13 mouse cellular contexts compared by ENCODE assay signal in the genomic region with DNA sequence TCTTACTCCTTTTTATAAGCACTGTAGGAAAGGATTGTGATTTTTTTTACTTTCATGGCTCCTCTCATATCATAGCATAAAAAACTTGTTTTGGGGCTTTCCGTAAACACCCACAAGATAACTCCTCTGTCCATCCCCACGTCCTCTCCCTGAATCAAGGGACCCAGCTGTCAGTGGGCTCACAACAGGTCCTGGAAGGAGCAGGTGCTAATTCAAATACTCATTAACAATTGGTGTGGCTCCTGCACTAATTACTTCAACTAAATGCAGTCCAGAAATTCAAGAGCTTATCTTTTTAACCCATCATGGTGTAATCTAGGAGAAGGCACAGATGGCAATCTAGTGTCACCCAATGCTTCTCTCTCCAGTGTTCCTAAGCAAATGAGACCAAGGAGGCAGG. TPM values are rescaled to one million over a fixed set of nuclear protein-coding genes. Genes with fewer than 3 reads are reported as not detected.
"Had no signal": no experiment of that assay in that cellular context is flagged by ENCODE, and none has a peak within 500 bp of the region (broad histone marks: within the 10 kb centered on the region; RNA-seq: fewer than 3 reads in every experiment).

No protein-coding gene starts in this region.

- H3K36me3 ChIP-seq: limb, embryonic 13.5 days had no signal

- H3K27ac ChIP-seq: limb, embryonic 13.5 days; liver, embryonic 14.5 days had no signal

- H3K9ac ChIP-seq: limb, embryonic 13.5 days; liver, embryonic 14.5 days had no signal

- H3K4me2 ChIP-seq: limb, embryonic 13.5 days had no signal

- H3K4me3 ChIP-seq: limb, embryonic 13.5 days had no signal

- DNase-seq: kidney, adult 8-10 months; kidney, postnatal 36 days; layer of hippocampus, adult 9-11 months; layer of hippocampus, postnatal 36 days; lung, adult 18-20 months; midbrain, embryonic 14.5 days; right cerebral cortex, postnatal 4 days; spleen, adult 18-20 months; thymus, adult 18-20 months; thymus, postnatal 14 days had no signal

- H3K9me3 ChIP-seq: limb, embryonic 13.5 days had no signal

- H3K27me3 ChIP-seq: limb, embryonic 13.5 days had no signal

- H3K4me1 ChIP-seq: limb, embryonic 13.5 days had no signal

RNA-seq across cellular contexts. Expression of gene Elavl4, which starts 8.9 kb away (rescaled TPM):
- polyA plus RNA-seq: liver, adult 2 months had no signal

RNA-seq across cellular contexts. Expression of gene Agbl4, which starts 36.9 kb away (rescaled TPM):
- polyA plus RNA-seq: liver, adult 2 months; liver, embryonic 14.5 days had no signal
